Mouse (Mus musculus): Measurements from ENCODE around the gene Cntn4.

Cntn4 gene

GRCm38 (mm10) chr6:106663780-106664651, 986.6 kb downstream of the Cntn4 start:
- peak; percentile 47 for DNase-seq (ENCODE audit: low spot score)

GRCm38 (mm10) chr6:106675581-106675980, 998.1 kb downstream of the Cntn4 start:
- DNase-seq (ENCODE audit: low spot score): no peak

GRCm38 (mm10) chr6:106701931-106702330, 1024.5 kb downstream of the Cntn4 start:
- no peak for DNase-seq (ENCODE audit: low spot score)

- no peak for DNase-seq (ENCODE audit: low spot score)
Observed at GRCm38 (mm10) chr6:106705506-106706035, 1028.1 kb downstream of the Cntn4 start.

GRCm38 (mm10) chr6:106725642-106726041, 1048.2 kb downstream of the Cntn4 start:
- no peak for DNase-seq (ENCODE audit: low spot score)

- no peak for DNase-seq (ENCODE audit: low spot score)
Observed at GRCm38 (mm10) chr6:106726078-106726477, 1048.6 kb downstream of the Cntn4 start.

- no peak for DNase-seq (ENCODE audit: low spot score)
Observed at GRCm38 (mm10) chr6:106727703-106728102, 1050.2 kb downstream of the Cntn4 start.

GRCm38 (mm10) chr6:106729682-106730314, 1052.3 kb downstream of the Cntn4 start:
- no peak for DNase-seq (ENCODE audit: low spot score)

- DNase-seq (ENCODE audit: low spot score): no peak
Observed at GRCm38 (mm10) chr6:106732563-106732962, 1055.1 kb downstream of the Cntn4 start.

- no peak for DNase-seq (ENCODE audit: low spot score)
Observed at GRCm38 (mm10) chr6:106738229-106738628, 1060.8 kb downstream of the Cntn4 start.

GRCm38 (mm10) chr6:106740244-106740825, 1062.9 kb downstream of the Cntn4 start:
- no peak for DNase-seq (ENCODE audit: low spot score)

- DNase-seq (ENCODE audit: low spot score): no peak
Observed at GRCm38 (mm10) chr6:106743556-106744233, 1066.2 kb downstream of the Cntn4 start.

- no peak for DNase-seq (ENCODE audit: low spot score)
Observed at GRCm38 (mm10) chr6:106745673-106746394, 1068.4 kb downstream of the Cntn4 start.

- no peak for DNase-seq (ENCODE audit: low spot score)
Observed at GRCm38 (mm10) chr6:106747251-106747650, 1069.8 kb downstream of the Cntn4 start.

GRCm38 (mm10) chr6:106747804-106748203, 1070.3 kb downstream of the Cntn4 start:
- no peak for DNase-seq (ENCODE audit: low spot score)
